In the genomic region with DNA sequence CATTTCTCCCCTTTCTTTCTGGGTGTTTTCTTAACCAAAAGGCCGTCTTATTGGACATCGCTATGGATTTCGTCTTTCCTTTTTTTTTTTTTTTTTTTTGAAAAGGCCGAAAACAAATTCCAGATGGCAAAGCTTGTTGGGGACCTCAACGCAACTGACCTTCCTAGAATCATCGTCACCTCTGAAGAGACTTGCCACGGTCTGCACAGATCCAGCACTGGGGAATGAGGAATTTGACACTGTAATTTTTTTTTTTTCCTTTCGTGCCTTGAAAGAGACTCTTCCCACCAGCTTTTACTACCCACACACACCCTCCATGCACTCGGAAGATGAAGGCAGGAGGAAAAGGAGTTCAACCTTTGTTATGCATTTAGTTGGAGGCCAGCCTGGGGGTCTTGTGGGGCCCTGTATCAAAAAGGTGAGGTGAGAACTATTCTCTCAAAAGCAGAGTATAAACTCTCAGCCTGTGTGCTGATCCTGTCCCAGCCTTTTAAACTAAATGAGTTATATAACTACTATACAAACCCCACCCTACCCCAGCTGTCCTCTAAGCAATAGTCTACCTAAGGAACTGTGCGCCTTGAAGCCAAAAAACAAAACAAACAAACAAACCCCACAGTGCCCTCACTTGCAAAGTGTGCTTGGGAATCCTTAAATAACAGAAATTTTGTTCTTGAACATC, we compare ENCODE assay signal across 8 mouse cellular contexts. TPM values are rescaled to one million over a fixed set of nuclear protein-coding genes. Genes with fewer than 3 reads are reported as not detected.
DNase-seq lines count a peak whose midpoint lies in the region; ATAC-seq and TF ChIP-seq lines count a peak whose summit lies in the region.

No protein-coding gene starts in this region.

- H3K4me2 ChIP-seq in embryonic facial prominence, embryonic 13.5 days: peak overlapping the region; percentile 60
- H3K4me2 ChIP-seq in neural tube, embryonic 15.5 days: peak overlapping the region; percentile 61

- no peaks in the 10 kb centered on the region for H3K27me3 ChIP-seq in embryonic facial prominence, embryonic 13.5 days
- H3K27me3 ChIP-seq in neural tube, embryonic 15.5 days (replicated peaks): no peaks in the 10 kb centered on the region; the same call in 1 of the 2 replicates

- H3K9me3 ChIP-seq in embryonic facial prominence, embryonic 13.5 days: no peaks in the 10 kb centered on the region
- H3K9me3 ChIP-seq in neural tube, embryonic 15.5 days (replicated peaks): no peaks in the 10 kb centered on the region

- no peak for DNase-seq in left cerebral cortex, adult 2 months (ENCODE audit: extremely low spot score in 1 of 2, low spot score in 2 of 2)
- no peak for DNase-seq in left cerebral cortex, adult 11 months (ENCODE audit: low spot score)
- DNase-seq in left cerebral cortex, postnatal 36 days (ENCODE audit: low spot score in 2 of 2): peak; percentile 35 to 44
- no peak for DNase-seq in T-cell, adult 2 months (ENCODE audit: low spot score)
- DNase-seq in spleen, adult 12 weeks (ENCODE audit: low spot score): no peak

- intact Hi-C loops in left cerebral cortex, adult 2 months (cut with DNase I): loop anchor here (1.0 kb wide), 1 partner anchor 47 kb away; a partner anchor contains a TSS
- intact Hi-C loops in left cerebral cortex, postnatal 36 days (cut with DNase I): loop anchor here (2.0 to 10.0 kb wide), 3 partner anchors 61 to 277 kb away; a partner anchor contains a TSS

- WGBS in bone marrow, adult 2 months: 10% methylated on average over 10 of the region's 10 CpGs
- 4% methylated on average over 10 of the region's 10 CpGs for WGBS in embryonic facial prominence, embryonic 13.5 days
- 6% methylated on average over 10 of the region's 10 CpGs for WGBS in neural tube, embryonic 15.5 days

- no peak for TF ChIP-seq CTCF in left cerebral cortex, adult 2 months (IDR thresholded peaks at IDR 0.05)
- no peak for TF ChIP-seq CTCF in bone marrow, adult 2 months (IDR thresholded peaks at IDR 0.05; ENCODE audit: control insufficient read depth, insufficient read depth, low read length)

- H3K27ac ChIP-seq in left cerebral cortex, adult 2 months: peak overlapping the region; percentile 99
- H3K27ac ChIP-seq in bone marrow, adult 2 months (ENCODE audit: control insufficient read depth, insufficient read depth, low read depth, low read length, poor library complexity): peak overlapping the region; percentile 97; the same call in 1 of the 2 replicates
- peak overlapping the region; percentile 96 for H3K27ac ChIP-seq in embryonic facial prominence, embryonic 13.5 days
- peak overlapping the region; percentile 98 for H3K27ac ChIP-seq in neural tube, embryonic 15.5 days (replicated peaks)

- H3K4me1 ChIP-seq in bone marrow, adult 2 months (ENCODE audit: control insufficient read depth, insufficient read depth, low read length): peaks cover 8% of the 10 kb centered on the region
- H3K4me1 ChIP-seq in embryonic facial prominence, embryonic 13.5 days: peaks cover 39% of the 10 kb centered on the region
- H3K4me1 ChIP-seq in neural tube, embryonic 15.5 days: peaks cover 44% of the 10 kb centered on the region

- no peaks in the 10 kb centered on the region for H3K36me3 ChIP-seq in embryonic facial prominence, embryonic 13.5 days
- no peaks in the 10 kb centered on the region for H3K36me3 ChIP-seq in neural tube, embryonic 15.5 days

- no peak for ATAC-seq in embryonic facial prominence, embryonic 13.5 days (ENCODE audit: insufficient number of reproducible peaks, insufficient read depth, low FRiP score, low TSS enrichment, low read depth)
- ATAC-seq in neural tube, embryonic 15.5 days (ENCODE audit: low FRiP score): no peak

- H3K9ac ChIP-seq in embryonic facial prominence, embryonic 13.5 days: peak overlapping the region; percentile 94
- peak overlapping the region; percentile 95 for H3K9ac ChIP-seq in neural tube, embryonic 15.5 days (replicated peaks)

- no peak for TF ChIP-seq POLR2A in bone marrow, adult 2 months (IDR thresholded peaks at IDR 0.05; ENCODE audit: borderline replicate concordance, control insufficient read depth, low read depth, low read length)

- H3K4me3 ChIP-seq in left cerebral cortex, adult 2 months: peak overlapping the region; percentile 81
- H3K4me3 ChIP-seq in bone marrow, adult 2 months (replicated peaks; ENCODE audit: control insufficient read depth, low read depth, low read length): peak overlapping the region; percentile 86
- peak overlapping the region; percentile 81 for H3K4me3 ChIP-seq in embryonic facial prominence, embryonic 13.5 days
- H3K4me3 ChIP-seq in neural tube, embryonic 15.5 days (replicated peaks): peak overlapping the region; percentile 90

RNA-seq across cellular contexts. Expression of a gene that starts 1.0 kb away (rescaled TPM):
- total RNA-seq in left cerebral cortex, adult 2 months (2021): 10 to 100 TPM; 18.5 to 22.1 TPM
- polyA plus RNA-seq in bone marrow, adult 2 months (2011; ENCODE audit: insufficient read depth, insufficient read length, low replicate concordance, missing spikeins): 14.0 and 22.9 TPM in 2 replicates
- polyA plus RNA-seq in embryonic facial prominence, embryonic 13.5 days (2015; fragmentation: Nextera tagmentation; extraction: Ambion mirVana): 3.7 and 3.9 TPM in 2 replicates
- 10 to 100 TPM; 15.8 to 24.3 TPM for total RNA-seq in left cerebral cortex, postnatal 36 days (2021)
- polyA plus RNA-seq in neural tube, embryonic 15.5 days (2015; fragmentation: Nextera tagmentation; extraction: Ambion mirVana): 3.1 and 3.2 TPM in 2 replicates

RNA-seq across cellular contexts. Expression of a gene that starts 47.3 kb away (rescaled TPM):
- 100 to 1,000 TPM; 101 to 105 TPM for total RNA-seq in left cerebral cortex, adult 2 months (2021)
- polyA plus RNA-seq in bone marrow, adult 2 months (2011; ENCODE audit: insufficient read depth, insufficient read length, low replicate concordance, missing spikeins): 19.9 and 37.9 TPM in 2 replicates
- 11.1 and 11.4 TPM in 2 replicates for polyA plus RNA-seq in embryonic facial prominence, embryonic 13.5 days (2015; fragmentation: Nextera tagmentation; extraction: Ambion mirVana)
- total RNA-seq in left cerebral cortex, postnatal 36 days (2021): 100 to 1,000 TPM; 107 to 114 TPM
- 16.4 and 24.0 TPM in 2 replicates for polyA plus RNA-seq in neural tube, embryonic 15.5 days (2015; fragmentation: Nextera tagmentation; extraction: Ambion mirVana)

Comparison
In these comparisons a context has a peak if more than half of its experiments do, and no peak if none do; other contexts are left out.
1. DNase-seq: peak in left cerebral cortex, postnatal 36 days (2 of 2); none in left cerebral cortex, adult 2 months (0 of 2), left cerebral cortex, adult 11 months (single experiment), T-cell, adult 2 months (single experiment) and spleen, adult 12 weeks (single experiment).
2. Peak in every context shown above with its lines, with median percentiles within 50 percentile points of each other: H3K27ac ChIP-seq and H3K4me3 ChIP-seq.